Mouse (Mus musculus): ENCODE measurements around the gene Nell1.

The Nell1 gene

GRCm38 (mm10) chr7:50850271-50850670 lies 875.6 kb downstream of the Nell1 start:
- DNase-seq (ENCODE audit: low spot score) = no peak

GRCm38 (mm10) chr7:50870181-50870580 lies 895.5 kb downstream of the Nell1 start:
- no peak for DNase-seq (ENCODE audit: low spot score)

GRCm38 (mm10) chr7:50887625-50888024 lies 913.0 kb downstream of the Nell1 start:
- no peak for DNase-seq (ENCODE audit: low spot score)

GRCm38 (mm10) chr7:50899541-50900088 lies 925.0 kb downstream of the Nell1 start:
- DNase-seq (ENCODE audit: low spot score) = no peak

Measured in testis, postnatal 10 days (tissue).